Mouse (Mus musculus) naive thymus-derived CD4-positive, alpha-beta T cell, adult 2 months (primary cell): ENCODE results near the gene Senp3.

Source experiments
- DNase-seq: peaks from one replicate; pipeline ENCODE4 v3.0.0-alpha.2; 2011; ENCODE audit warnings: low read depth

The Senp3 gene

GRCm38 (mm10) chr11:69680136-69680855 is 1.6 kb downstream of the Senp3 start:
- no peak for DNase-seq

GRCm38 (mm10) chr11:69679144-69679543 is 2.7 kb downstream of the Senp3 start:
- no peak for DNase-seq

- peak; percentile 100 for DNase-seq
These were observed 9.6 kb downstream of the Senp3 start, which contains the start of gene Eif4a1 for GRCm38 (mm10) chr11:69672211-69672706. Gene Eif4a1, minus strand, starts transcription at chr11:69672423.

GRCm38 (mm10) chr11:69671726-69672124 is 10.2 kb downstream of the Senp3 start:
- DNase-seq: no peak

GRCm38 (mm10) chr11:69670786-69671725 is 10.8 kb downstream of the Senp3 start:
- peak; percentile 98 for DNase-seq

GRCm38 (mm10) chr11:69666665-69667005 is 15.2 kb downstream of the Senp3 start:
- peak; percentile 47 for DNase-seq

GRCm38 (mm10) chr11:69665961-69666664 is 15.8 kb downstream of the Senp3 start, which contains the start of gene Cd68:
Gene Cd68, minus strand, starts transcription at chr11:69666153.
- peak; percentile 70 for DNase-seq

- DNase-seq: peak; percentile 28
These were observed 16.4 kb downstream of the Senp3 start for GRCm38 (mm10) chr11:69665457-69665960.

- DNase-seq: no peak
These were observed 17.0 kb downstream of the Senp3 start for GRCm38 (mm10) chr11:69664841-69665240.

GRCm38 (mm10) chr11:69663795-69664194 is 18.1 kb downstream of the Senp3 start:
- no peak for DNase-seq

GRCm38 (mm10) chr11:69662967-69663671 is 18.8 kb downstream of the Senp3 start:
- peak; percentile 26 for DNase-seq

- peak; percentile 97 for DNase-seq
These were observed 19.5 kb downstream of the Senp3 start, which contains the start of gene Mpdu1 for GRCm38 (mm10) chr11:69662213-69662966. Gene Mpdu1, minus strand, starts transcription at chr11:69662642.

- peak; percentile 28 for DNase-seq
These were observed 20.5 kb downstream of the Senp3 start for GRCm38 (mm10) chr11:69661221-69661881.

- no peak for DNase-seq
These were observed 24.4 kb downstream of the Senp3 start for GRCm38 (mm10) chr11:69657462-69657881.

GRCm38 (mm10) chr11:69656617-69657461 is 25.0 kb downstream of the Senp3 start:
- peak; percentile 82 for DNase-seq

GRCm38 (mm10) chr11:69656065-69656455 is 25.8 kb downstream of the Senp3 start:
- DNase-seq: no peak

GRCm38 (mm10) chr11:69655264-69656064 is 26.4 kb downstream of the Senp3 start, which contains the start of gene Sox15:
Gene Sox15, plus strand, starts transcription at chr11:69655314.
- DNase-seq: peak; percentile 56

GRCm38 (mm10) chr11:69654760-69655159 is 27.1 kb downstream of the Senp3 start:
- no peak for DNase-seq
